Mouse (Mus musculus) CH12F3 (cell line): ENCODE measurements around the gene Ift20.
"Not testable (repeated sequence)": the region's sequence is repeated elsewhere in the genome, so short reads cannot be mapped to it uniquely, and the experiment has no call there.

Source experiments
- in situ Hi-C: fragments of 300-500 bp; cut with MboI; formaldehyde crosslinking; loops from 2 replicates; pipeline ENCODE4 v1.14.3; 2020; ENCODE audit warnings: low sequenced_read_pairs

Ift20 gene

DNA sequence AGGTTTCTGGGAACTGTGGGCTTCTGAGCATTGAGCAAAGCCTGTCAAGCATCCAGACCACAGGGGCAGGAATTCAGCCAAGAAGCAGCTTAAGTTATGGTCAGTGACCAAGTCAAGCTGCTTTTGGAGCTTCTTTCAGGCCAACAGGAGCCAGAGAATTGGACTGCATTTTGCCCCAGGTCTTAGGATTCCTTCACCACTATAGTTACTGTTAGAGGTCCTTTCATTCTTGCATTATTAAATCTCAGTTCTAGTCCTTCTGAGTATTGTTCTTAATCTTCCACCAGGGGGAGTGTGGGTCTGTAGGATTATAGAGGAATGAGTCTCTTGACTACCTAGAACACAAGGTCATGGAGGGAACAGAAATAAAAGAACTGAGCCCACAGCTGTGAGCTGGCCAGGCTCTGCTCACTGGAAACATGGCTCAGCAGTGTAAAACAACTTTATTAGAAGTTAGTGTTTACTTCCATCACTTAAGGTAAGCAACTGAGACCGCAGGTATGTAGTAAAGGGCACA lies 13.6 kb upstream of the Ift20 start:
- in situ Hi-C loops = no loop called here

- in situ Hi-C loops = no loop called here
Measured at GRCm38 (mm10) chr11:78523241-78523955, 12.8 kb upstream of the Ift20 start.

GRCm38 (mm10) chr11:78524838-78525237 lies 11.3 kb upstream of the Ift20 start:
- in situ Hi-C loops = no loop called here

- in situ Hi-C loops = no loop called here
Measured at GRCm38 (mm10) chr11:78528714-78529113, 7.4 kb upstream of the Ift20 start.

DNA sequence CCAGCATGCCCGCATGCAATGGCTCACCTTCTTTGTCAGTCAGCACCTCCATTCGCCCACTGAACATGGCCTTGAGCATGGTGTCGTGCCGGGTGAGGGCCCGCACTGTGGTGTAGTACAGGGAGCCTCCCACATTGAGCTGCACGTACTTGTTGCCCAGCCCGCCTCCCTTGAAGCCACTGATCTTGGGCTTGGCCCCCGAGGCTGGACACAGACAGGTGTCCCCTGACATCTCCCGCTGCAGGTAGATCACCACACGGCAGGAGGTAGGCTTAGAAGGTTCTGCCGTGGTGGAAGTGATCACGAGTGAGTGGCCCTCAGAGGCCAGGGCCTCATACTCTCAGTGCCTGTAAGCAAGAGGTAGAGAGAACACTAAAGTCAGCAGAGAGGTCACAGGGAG lies 6.2 kb upstream of the Ift20 start:
- in situ Hi-C loops = no loop called here

DNA sequence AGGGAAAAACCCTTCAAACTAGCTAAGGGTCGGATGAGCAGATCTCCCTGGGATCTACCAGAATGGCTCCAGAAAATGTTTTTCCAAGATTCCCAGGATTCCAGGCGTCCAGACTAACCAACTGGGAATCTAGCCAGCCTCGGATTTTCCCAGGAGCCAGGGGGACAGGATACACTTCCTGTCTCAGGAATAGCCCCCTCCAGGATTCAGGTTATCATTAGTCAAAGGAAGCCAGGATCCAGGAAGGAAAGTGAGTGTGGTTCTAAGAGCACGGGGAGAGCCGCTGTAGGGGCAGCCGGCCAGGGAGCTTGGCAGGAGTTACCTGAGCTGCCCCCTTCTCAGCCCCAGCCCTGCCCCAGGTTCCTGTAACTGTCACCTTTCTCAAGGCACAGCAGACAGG lies 5.1 kb upstream of the Ift20 start:
- in situ Hi-C loops = no loop called here

- in situ Hi-C loops = not testable (repeated sequence)
Measured at GRCm38 (mm10) chr11:78531515-78531914, 4.6 kb upstream of the Ift20 start.

DNA sequence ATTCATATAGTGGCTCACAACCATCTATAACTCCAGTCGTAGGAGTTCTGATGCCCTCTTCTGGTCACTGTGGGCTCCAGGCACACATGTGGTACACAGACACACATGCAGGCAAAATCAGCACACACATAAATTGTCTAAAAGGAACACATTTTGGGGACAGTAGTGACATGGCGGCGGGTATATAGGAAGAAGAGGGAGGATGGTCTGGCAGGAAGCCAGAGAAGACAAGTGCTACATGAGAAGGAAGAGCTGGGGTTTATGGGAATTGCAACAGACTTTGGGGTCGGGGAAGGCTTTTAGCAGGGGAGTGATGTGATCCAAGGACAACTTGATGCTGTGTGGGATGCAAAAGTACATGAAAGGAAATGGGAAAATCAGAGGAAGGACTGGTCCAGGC lies 1.6 kb upstream of the Ift20 start:
- in situ Hi-C loops = no loop called here

GRCm38 (mm10) chr11:78535376-78536079 lies 633 bp upstream of the Ift20 start:
- in situ Hi-C loops = no loop called here

DNA sequence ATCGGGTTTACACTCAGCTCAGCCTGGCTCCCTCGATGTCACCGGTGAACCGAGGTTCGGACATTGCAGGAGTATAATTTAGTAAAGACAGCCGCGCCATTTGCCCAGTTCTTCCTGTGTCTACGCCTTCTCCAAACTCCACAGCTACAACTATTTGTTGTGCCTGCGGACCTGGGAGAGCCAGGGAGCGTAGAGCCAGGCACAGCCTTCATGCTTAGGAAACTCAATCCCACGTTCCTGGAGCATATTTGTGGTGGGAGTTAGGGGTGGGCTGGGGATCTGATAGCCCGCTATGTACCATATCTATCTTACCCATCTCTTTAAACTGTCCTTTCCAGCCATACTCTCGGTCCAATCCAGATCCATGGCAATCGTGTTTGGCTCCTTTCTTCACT lies 526 bp downstream of the Ift20 start:
- in situ Hi-C loops = no loop called here

DNA sequence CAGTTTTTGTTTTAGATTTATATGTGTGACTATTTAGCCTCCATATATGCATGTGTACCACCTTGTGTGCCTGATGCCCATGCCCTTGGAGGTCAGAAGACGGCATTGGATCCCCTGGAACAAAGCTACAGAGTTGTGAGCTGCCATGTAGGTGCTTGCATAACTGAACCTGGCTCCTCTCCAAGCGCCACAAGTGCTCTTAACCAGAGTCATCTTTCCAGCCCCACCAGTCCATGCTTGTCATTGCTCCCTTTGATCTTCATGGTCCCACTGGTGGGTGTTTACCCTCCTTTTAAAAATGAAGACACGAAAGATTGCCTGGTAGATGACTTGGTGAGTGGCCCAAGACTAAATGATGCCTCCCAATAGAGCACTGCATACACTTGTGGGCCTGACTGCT lies 4.2 kb downstream of the Ift20 start:
- in situ Hi-C loops = no loop called here

DNA sequence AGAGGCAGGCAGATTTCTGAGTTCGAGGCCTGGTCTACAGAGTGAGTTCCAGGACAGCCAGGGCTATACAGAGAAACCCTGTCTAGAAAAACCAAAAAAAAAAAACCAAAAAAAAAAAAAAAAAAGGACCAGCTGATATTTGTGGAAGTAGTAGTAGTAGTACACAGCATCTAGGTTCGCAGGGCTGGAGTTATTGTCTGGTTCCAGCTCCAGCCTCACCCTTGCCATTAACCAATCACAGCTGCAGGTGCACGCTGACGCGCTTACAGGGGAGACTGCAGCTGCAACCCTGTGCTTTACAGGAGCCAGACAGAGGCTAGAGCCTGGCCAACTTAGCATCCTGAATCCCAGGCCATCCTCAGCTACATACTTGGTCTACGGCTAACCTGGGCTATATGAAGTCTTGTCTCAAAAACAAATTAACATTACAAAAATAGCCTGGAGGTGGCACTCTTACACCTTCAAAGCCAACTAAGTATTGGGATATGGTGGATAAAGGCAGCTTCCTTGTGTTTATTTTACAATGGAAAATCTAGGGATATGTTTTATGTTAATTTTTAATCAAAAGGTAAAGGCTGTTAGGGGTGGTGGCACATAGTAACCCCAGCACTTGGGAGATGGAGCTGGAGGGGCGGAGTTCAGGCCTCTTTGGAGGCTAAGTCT lies 8.4 kb downstream of the Ift20 start:
- in situ Hi-C loops = no loop called here

DNA sequence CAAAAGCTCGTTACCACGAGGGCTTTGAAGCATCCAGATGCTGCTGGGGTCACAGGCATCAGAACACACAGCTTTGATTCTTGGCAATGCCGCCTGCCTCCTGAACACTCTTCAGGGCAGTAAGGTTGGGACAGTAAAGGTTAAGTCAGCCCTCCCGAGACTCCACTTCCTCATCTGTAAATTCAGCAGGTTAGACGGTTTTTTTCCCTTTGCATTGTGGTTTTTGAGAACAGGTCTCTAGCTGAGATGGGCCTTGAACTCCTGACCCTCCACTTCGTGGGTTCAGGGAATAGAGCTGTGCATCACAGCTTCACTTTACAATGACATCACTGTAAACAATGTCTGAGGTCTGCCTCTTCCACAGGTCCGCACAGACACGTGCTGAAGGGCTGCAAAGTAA lies 9.0 kb downstream of the Ift20 start:
- in situ Hi-C loops = no loop called here

DNA sequence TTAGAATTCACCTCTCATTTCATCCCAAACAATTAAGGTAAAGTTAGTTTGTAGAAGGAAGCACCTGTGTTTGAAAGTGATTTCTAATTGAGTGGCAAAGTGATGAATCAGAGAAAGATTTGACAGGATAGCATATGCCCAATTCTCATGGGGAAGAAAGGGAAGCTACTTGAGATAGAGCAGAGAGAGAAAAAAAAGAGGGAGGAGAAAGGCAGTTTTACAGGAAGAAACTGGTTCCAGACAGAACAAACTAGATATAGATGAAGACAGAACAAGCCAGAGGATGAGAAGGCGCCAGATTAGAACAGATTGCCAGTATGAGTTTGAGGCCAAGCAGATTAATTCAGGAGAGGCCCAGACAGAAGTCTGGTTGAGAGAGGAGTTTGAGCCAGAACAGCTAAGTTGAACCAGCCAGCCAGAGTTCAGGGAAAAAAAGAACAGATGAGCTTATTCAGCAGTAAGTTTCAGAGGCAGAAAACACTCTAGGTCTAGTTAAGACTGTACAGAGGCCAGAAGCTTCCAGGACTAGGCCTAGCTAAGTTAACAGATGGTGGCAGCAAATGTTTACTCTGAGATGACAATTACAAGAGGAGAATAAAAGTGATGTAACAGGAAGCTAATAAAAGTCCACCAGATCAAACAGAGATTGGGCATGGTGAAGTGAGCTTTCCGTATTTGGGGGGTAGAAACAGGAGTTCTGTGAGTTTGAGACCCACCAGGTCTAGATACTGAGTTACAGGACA lies 11.7 kb downstream of the Ift20 start:
- in situ Hi-C loops = no loop called here

DNA sequence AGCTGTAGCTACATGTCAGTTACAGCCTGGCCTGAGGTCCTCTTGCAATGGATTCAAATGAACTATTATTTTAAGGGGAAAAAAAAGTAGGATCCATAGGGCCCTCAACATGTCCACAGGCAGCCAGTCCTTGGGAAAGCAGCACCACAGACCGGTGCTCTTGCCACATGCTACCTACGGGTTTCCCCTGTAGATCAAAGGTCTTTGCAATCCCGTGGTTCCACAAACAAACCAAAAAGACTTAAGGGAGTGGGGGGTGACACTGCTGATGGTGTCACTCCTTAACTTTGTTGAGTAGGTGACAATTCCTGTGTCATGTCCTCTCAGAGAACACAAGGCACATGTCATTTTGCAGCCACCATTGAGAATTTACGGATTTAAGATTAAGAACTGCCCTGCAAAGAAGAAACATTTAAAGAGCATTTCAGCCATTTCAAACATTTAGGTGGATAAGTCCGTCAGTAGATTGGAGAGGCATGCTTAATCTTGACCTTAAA lies 13.4 kb downstream of the Ift20 start:
- in situ Hi-C loops = no loop called here

DNA sequence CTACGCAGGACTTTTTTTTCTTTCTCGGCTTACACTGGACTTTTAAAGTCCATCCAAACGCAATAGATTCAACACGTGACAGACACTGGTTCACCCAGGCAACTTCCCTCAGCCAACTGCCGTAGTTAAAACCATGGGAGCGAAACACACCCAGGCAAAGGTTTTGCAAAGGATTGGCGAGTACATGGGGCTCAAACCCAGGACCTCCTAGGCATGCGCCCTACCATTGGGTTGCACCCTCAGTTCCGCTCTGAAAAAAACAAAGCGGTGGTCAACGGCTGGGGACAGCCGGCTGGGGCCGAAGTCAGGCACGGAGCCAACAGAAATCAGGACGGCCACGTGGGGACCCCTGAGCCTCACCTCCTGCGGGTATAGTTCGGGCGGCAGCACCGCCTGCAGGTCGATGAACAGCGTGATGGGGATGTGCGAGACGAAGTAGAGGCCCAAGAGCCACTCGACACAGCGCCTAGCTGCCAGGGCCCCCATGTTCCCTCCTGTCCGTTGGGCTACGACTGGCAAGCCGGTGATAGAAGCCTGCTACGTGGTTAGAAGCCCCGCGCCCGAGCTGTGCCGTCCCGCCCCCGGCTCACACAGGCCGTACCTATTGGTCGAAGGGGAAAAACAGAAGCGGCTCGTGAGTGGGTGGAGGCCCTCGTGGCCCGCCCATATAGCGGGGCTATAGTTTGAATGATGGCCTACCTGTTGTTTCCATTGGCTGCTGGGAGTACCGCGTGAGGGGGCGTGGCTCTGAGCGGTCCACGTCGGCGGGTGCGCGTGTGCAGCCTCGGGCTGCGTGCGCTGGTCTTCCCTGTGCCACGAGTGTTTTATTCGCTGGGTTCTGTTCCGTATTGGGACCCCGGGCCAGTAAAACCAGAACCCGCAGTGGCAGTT lies 14.3 kb downstream of the Ift20 start, which contains the start of gene Tmem97:
Gene Tmem97, minus strand, starts transcription at position 610 of the 891 bp plus-strand sequence.
- in situ Hi-C loops = no loop called here

DNA sequence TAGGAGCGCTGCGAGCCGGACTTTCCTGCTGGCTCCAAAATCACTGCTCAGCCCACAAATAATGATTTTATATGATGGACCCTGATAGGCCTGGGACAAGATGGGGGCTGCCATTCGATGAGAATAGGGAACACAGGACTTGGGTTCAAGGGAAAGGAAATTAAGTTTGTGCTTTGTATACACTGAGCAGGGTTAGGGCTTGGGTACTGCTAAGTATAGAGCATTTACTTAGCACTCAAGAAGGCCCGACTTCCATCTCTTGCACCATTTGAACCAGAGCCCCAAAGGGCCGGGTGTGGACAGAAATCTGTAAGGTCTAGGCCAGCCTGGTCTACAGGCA lies 14.9 kb downstream of the Ift20 start:
- in situ Hi-C loops = no loop called here

DNA sequence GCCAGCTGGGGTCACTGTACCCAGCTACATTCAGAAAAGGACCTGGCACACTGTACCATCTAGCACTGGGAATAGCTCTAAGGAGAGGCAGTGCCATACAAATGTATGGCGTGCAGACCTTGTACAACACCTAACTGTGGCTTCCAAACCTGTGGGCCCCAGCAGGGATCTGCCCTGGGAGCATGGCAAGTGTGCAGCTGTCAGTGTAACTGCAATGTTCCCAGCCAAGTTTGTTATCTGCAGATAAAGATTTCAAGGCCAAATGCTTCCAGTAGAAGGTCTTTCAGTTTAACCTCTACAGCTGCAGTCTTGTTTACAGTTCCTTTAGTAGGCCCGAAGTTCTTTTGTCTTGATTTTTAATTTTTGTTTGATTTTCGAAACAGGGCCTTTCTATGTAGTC lies 19.5 kb downstream of the Ift20 start:
- in situ Hi-C loops = no loop called here

DNA sequence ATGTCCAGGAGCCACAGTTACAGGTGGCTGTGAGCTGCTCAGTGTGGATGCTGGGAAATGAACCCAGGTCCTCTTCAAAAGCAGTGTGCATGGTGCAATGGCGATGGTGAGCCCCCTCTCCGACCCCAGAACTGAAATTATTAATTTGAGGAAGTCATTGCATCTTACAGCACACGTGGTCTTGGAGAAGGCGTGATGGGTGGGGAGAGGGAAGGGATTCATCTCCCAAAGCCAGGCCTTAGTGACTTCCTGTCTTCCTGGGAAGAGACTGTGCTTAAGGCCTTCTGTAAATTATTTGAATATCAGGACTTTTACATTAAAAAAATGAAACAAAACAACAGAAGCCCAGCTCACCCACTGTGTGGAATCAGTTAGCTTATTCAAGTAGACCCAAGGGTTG lies 19.9 kb downstream of the Ift20 start:
- in situ Hi-C loops = no loop called here

GRCm38 (mm10) chr11:78557241-78557640 lies 21.1 kb downstream of the Ift20 start:
- in situ Hi-C loops = no loop called here
